Mouse (Mus musculus) left cerebral cortex, postnatal 25 days (tissue): Measurements from ENCODE around the gene Kif7. TPM values are rescaled to one million over a fixed set of nuclear protein-coding genes. Genes with fewer than 3 reads are reported as not detected.

Experiments
- total RNA-seq, 2 experiments: library from RNA; stranded (reverse); gene quantifications; 2 replicates each; pipeline ENCODE4 v1.2.3; 2021

The Kif7 gene
- total RNA-seq, 2 experiments from 2014 or later, result 1.1 to 1.7 TPM

Other genes starting within 250 kb of the Kif7 start
- gene Polg, start 249.4 kb downstream of the Kif7 start, total RNA-seq, result 10 to 100 TPM; 75.5 to 87.3 TPM
- 1 to 10 TPM; 2.0 to 2.8 TPM for gene Rhcg, start 98.1 kb downstream of the Kif7 start, total RNA-seq
- under 1 TPM in 1 of 2 experiments, not detected in 1; 0.11 TPM for gene Ticrr, start 55.5 kb downstream of the Kif7 start, total RNA-seq
- not detected for gene Plin1, start 17.2 kb upstream of the Kif7 start, total RNA-seq
- 1 to 10 TPM; 9.4 to 9.8 TPM for gene Pex11a, start 27.4 kb upstream of the Kif7 start, total RNA-seq
- under 1 TPM in 1 of 2 experiments, not detected in 1; 0.25 TPM for gene Wdr93, start 27.4 kb upstream of the Kif7 start, total RNA-seq
- gene Mesp1, start 78.1 kb upstream of the Kif7 start, total RNA-seq, result under 1 TPM; 0.28 to 0.34 TPM
- 1 to 10 TPM; 1.7 to 2.4 TPM for gene Mesp2, start 95.0 kb upstream of the Kif7 start, total RNA-seq
- gene Anpep, start 145.3 kb upstream of the Kif7 start, total RNA-seq, result 1 to 10 TPM; 5.6 to 5.9 TPM
- gene Ap3s2, start 204.9 kb upstream of the Kif7 start, total RNA-seq, result 10 to 100 TPM; 38.4 to 42.4 TPM
- 10 to 100 TPM; 10.4 to 11.0 TPM for gene Arpin, start 219.6 kb upstream of the Kif7 start, total RNA-seq